Mouse (Mus musculus): ENCODE results near the gene Slc22a6.

Slc22a6 gene

DNA sequence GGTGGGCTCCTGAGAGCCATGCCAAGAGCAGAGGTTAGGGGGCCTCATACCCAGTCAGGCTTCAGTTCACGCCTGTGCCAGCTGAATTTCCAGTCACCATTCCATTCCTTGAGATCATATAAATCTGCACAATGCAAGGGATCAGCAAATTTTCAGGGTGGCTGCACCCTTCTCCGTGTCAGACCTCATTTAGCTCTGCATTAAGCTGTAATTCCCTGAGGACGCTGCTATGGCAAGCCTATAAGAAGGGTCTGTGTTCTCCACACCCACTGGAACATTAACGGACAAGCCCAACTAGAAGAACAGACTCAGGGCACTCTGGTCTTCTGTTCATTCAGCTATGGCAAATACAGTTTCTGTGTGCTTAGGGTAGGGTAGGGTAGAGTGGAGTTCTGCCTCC lies 20.6 kb upstream of the Slc22a6 start:
- ChIA-PET CTCF (interaction anchor here in 2 of 4 experiments (1.0 to 1.1 kb wide), 2 partner anchors 65 to 86 kb away, joined by 3 to 8 read pairs; no protein-coding TSS in a partner anchor), POLR2A (interaction anchor here in 2 of 4 experiments (0.8 to 1.3 kb wide), 2 partner anchors 24 to 115 kb away, joined by 4 read pairs; no protein-coding TSS in a partner anchor)

DNA sequence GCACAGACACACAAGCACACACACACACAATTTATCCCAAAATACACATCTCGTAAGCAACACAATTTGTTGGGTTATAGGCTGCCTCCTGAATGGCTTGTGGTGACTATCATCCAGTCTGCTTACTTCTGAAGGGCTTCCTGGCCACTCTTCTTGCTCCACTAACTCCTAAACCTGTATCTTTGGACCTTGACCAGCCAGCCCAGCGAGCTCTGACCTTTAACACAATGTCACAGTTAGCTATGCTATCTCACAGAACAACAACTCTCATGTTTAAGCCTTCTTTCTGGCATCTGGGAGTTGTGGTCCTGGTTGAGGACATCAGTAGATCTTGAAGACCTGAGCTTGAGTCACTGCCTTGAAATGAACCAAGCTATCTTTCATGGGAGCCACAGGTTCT lies 18.6 kb upstream of the Slc22a6 start:
- CTCF ChIA-PET, result interaction anchor here in 2 of 4 experiments (0.5 to 1.5 kb wide), 3 partner anchors 21 to 119 kb away, joined by 3 to 9 read pairs (median 3); no protein-coding TSS in a partner anchor

DNA sequence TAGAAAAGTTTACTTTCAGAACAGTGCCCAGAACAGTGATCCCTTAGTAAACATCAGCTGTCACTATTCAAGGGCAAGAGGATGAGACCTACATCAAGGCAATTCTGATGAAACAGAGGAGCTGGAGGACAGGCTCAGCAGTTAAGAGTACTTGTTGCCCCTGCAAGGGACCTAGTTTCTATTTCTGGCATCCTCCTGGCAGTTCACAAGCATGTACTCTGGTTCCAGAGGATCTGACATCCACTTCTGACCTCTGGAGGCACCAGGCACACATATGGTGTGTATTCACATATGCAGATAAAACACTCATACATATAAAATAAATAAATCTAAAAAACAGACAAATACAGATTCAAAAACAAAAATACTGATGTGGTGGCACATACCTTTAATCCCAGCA lies 15.9 kb upstream of the Slc22a6 start:
- CTCF ChIA-PET, result interaction anchor here in 1 of 4 experiments (1.0 kb wide), 1 partner anchor 116 kb away, joined by 5 read pairs; no protein-coding TSS in a partner anchor
- POLR2A ChIA-PET, result interaction anchor here in 1 of 4 experiments (0.9 kb wide), 1 partner anchor 12 kb away, joined by 3 read pairs; no protein-coding TSS in a partner anchor

More for the DNA sequence above, 18.6 kb upstream of the Slc22a6 start:
- POLR2A ChIA-PET, result interaction anchor here in 2 of 4 experiments (0.9 to 1.2 kb wide), 2 partner anchors 117 to 124 kb away, joined by 3 to 4 read pairs; partner anchors contain the start of gene Slc3a2 (in 1 of the 2)

DNA sequence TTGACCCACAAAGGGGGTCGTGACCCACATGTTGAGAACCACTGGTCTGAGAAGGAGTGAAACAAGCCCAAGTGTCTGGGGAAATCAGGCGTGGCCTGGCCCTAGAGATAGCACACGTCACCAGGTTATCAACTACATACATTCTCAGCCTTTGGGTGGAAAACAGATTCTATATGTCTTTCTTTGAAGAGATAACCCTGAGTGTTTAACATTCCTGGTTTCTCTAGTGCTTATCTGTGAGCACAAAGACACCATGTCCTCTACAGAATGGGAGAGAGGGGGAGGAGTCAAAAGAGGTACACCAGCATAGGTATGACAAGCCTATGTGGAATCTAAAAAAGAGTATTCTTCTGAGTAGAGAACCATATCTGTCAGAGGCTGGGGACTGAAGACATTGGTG lies 14.9 kb upstream of the Slc22a6 start:
- POLR2A ChIA-PET, result no interaction called here

DNA sequence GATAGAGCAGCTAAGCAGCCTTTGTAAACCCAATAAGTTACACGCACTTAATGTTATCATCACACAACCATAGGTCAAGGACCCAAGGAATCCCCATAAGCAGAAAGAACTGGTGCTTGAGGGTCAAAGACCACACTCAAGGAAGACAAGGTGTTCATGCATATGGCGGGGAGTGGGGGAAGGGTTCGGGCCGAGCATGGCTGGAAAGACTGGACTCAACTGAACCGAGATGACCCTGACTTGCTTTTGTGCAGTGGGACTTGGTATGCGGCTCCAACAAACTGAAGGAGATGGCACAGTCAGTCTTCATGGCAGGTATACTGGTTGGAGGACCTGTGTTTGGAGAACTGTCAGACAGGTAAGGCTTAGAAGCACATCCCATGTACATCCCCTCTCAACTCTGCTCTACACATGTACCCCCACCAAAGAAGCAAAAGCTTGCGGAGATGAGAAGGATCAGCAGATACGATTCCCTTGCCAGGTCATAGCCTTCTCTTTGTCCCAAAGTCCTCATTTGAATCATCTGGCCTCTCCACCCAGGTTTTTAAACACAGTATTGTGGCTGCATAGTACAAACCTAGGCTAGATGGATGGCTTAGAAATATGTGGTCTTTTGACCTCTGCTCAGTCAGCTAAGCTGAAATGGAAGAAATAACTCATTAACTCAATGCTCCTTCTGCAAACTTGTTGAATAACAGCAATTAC lies 13.2 kb upstream of the Slc22a6 start:
- POLR2A ChIA-PET, result no interaction called here
- CTCF ChIA-PET, result interaction anchor here in 2 of 4 experiments (0.6 to 1.0 kb wide), 3 partner anchors 11 to 1004 kb away, joined by 3 to 4 read pairs (median 3); no protein-coding TSS in a partner anchor

More for the DNA sequence above, 14.9 kb upstream of the Slc22a6 start:
- CTCF ChIA-PET, result no interaction called here

DNA sequence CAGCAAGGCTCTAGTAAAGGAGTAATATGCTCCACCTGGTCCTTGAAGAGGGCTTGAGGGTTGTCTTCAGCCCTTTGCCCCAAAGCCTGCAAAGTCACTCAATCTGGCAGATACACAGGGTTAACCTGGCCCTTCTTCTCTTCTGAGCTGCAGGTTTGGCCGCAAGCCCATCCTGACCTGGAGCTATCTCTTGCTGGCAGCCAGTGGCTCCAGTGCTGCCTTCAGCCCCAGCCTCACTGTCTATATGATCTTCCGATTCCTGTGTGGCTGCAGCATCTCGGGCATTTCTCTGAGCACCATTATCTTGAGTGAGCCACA lies 12.6 kb upstream of the Slc22a6 start:
- POLR2A ChIA-PET, result no interaction called here
- CTCF ChIA-PET, result interaction anchor here in 2 of 4 experiments (0.5 to 1.0 kb wide), 4 partner anchors 10 to 1004 kb away, joined by 3 to 4 read pairs (median 4); no protein-coding TSS in a partner anchor

DNA sequence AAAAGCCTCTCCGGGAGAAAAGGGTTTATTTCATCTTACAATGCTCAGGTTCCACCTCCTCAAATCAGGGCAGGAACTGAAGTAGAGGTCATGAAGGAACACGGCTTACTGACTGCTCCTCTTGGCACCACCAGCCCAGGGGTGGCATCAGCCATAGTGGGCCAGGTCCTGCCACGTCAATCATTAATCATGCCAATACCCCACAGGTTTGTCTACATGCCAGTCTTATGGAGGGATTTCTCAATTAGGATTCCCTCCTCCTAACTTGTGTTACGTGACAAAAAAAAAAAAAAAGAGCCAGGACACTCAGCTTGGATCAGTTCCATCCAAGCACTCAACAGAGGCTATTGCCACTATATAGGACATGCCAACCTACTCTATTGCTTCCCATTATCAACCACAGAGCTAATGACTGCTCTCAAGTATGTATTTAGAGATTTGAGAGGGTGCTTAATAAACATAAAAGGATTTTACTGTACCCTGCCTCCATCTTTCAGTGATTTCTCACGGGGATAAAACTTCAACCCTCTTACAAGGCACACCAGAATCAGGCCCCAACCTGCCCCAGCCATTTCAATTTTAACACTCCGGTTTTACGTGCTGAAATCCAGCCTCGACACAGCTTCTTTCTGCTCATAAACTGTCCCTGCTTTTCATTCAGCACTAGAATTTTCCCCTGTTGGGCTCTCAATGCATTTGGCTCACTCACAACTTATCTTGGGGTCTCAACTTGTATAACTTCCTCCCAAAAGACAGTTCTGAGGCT lies 6.3 kb upstream of the Slc22a6 start:
- CTCF ChIA-PET, result interaction anchor here in 1 of 4 experiments (0.8 kb wide), 1 partner anchor 51 kb away, joined by 3 read pairs; no protein-coding TSS in a partner anchor

DNA sequence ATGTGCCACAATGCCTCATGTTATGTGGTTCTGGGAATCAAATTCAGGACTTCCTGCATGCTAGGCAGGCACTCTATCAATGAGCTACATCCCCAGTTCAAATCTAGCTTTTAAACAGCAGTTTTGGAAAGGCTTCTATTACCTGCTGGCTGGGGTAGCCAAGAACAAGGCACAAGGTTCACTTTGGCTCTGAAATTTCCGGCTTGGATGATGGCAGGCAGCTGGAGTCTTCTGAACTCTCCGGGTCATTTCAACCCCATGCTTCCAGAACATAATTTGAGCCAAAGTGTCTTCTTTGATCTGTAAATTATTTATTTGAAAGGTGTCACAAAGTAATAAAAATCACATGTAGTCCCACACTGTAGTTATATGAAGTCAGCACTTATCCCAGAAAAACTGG lies 4.7 kb upstream of the Slc22a6 start:
- ChIA-PET CTCF (interaction anchor here in 1 of 4 experiments (0.6 kb wide), 1 partner anchor 26 kb away, joined by 3 read pairs; no protein-coding TSS in a partner anchor), POLR2A (no interaction called here)

More for the DNA sequence above, 6.3 kb upstream of the Slc22a6 start:
- POLR2A ChIA-PET, result no interaction called here

DNA sequence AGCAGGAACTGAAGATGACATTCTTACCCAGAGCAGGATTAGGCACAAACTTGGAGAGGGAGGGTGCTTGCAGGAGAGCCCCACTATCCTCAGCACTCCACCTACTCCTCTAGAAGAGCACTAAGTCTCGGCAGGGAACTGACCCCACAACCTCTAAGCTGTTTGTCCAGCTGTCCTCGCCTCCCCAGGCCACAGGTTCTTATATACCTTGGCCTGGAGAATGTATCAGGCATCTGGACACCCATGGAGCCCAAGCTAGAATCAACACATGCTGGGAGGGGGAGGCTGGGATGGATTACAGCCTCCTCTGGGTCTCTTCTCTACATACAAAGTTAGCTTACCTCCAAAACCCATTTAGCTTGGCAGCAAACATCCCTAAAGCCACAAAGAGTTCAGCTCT lies 3.5 kb upstream of the Slc22a6 start:
- CTCF ChIA-PET, result interaction anchor here in 2 of 4 experiments (0.6 kb wide), 2 partner anchors 48 to 69 kb away, joined by 3 to 9 read pairs; no protein-coding TSS in a partner anchor

DNA sequence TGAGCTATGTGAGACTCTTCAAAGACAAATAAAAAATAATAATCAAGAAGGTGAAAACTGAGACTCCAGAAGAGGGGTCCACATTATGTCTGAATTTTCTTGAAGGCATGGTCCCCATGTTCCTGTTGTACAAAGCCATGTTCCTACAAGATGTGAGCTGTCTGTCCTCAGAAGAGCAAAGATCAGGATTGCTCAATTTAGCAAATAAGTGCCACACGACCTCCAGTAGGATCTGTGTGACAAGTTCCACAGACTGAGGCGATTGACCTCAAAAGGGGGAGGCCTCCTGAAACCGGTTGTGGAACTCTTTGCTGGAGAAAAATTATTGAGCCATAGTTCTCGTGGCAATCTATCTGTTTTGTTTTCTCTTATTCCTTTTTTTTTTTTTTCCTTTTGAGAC lies 1.5 kb upstream of the Slc22a6 start:
- CTCF ChIA-PET, result no interaction called here
- POLR2A ChIA-PET, result interaction anchor here in 1 of 4 experiments (0.5 kb wide), 1 partner anchor 47 kb away, joined by 4 read pairs; no protein-coding TSS in a partner anchor

More for the DNA sequence above, 3.5 kb upstream of the Slc22a6 start:
- POLR2A ChIA-PET, result interaction anchor here in 1 of 4 experiments (0.9 kb wide), 1 partner anchor 30 kb away, joined by 3 read pairs; no protein-coding TSS in a partner anchor

DNA sequence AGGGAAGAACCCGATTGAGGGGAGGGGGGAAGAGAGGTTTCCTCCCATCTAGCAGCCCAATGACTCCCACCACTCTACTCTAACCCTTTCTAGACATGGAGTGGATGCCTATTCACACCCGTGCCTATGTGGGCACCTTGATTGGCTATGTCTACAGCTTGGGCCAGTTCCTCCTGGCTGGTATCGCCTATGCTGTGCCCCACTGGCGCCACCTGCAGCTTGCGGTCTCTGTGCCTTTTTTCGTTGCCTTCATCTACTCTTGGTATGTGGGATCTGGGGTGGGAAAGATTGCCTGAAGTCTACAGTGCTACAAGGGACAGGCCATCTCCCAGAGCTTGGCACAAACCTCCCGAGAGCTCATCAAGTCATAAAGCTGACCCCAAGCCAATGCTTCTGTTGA lies 3.3 kb downstream of the Slc22a6 start:
- ChIA-PET POLR2A (interaction anchor here in 2 of 4 experiments (0.5 to 1.2 kb wide), 6 partner anchors 24 to 102 kb away, joined by 3 to 4 read pairs (median 3); partner anchors contain the start of genes Slc3a2 (in 2 of the 2) and Slc22a8 (in 1 of the 2)), CTCF (interaction anchor here (0.5 to 2.1 kb wide), 4 partner anchors 42 to 97 kb away, joined by 3 to 10 read pairs (median 6); no protein-coding TSS in a partner anchor)

DNA sequence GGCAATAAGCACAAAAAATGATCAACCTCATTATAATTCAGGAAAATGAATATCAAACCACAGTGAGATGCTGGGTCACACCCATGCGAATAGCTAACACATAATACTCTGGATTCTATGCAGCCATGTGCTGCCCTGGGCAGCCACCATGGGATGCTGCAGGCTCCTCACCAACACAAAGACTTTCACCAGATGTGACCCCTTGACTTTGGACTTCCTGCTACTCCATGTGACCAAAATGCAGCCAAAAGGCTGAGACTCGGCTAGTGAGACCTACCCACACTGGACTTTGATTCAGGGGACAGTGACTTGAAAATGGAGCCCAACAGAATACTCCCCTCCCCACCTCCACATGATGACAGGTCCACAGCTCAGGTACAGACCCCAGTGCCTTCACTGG lies 12.4 kb downstream of the Slc22a6 start:
- ChIA-PET CTCF (interaction anchor here in 1 of 4 experiments (1.4 kb wide), 1 partner anchor 52 kb away, joined by 5 read pairs; no protein-coding TSS in a partner anchor), POLR2A (no interaction called here)

DNA sequence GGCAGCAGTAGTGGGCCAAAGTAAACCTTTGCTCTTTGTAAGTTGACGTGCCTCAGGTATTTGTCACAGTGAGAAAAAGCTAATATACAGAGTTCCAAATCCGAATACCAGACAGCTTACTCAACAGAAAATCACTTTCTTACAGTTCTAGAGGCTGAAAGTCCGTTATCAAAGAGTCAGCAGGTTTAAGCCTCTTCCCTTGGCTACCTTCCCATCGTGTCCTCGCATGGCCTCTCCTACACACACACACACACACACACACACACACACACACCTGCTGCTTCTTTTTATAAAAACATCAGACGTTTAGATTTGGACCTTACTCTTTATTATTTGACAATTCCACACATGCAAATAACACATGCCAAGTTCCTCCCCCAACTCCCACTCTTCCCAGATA lies 13.0 kb downstream of the Slc22a6 start:
- CTCF ChIA-PET, result no interaction called here
- POLR2A ChIA-PET, result interaction anchor here in 1 of 4 experiments (0.5 kb wide), 1 partner anchor 45 kb away, joined by 4 read pairs; no protein-coding TSS in a partner anchor

DNA sequence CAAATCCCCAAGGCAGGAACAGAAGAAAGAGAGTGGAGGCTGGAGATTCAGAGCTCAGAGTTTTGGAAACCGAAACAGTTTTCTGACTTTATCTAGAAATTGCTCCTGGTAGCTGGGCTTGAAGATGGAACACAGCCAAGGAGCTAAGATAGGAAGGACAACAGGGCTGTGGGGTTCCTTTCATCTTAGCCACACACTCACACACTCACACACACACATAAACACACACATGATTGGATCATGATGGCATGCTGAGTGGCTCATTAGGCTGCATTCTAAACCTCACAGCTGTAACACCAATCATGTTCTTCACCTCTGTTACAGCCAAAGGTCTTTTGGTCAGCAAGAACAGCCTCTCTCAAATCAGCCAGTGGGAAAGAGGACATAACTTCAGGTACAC lies 14.2 kb downstream of the Slc22a6 start:
- ChIA-PET CTCF (interaction anchor here in 1 of 4 experiments (1.7 kb wide), 1 partner anchor 30 kb away, joined by 3 read pairs; no protein-coding TSS in a partner anchor), POLR2A (no interaction called here)

DNA sequence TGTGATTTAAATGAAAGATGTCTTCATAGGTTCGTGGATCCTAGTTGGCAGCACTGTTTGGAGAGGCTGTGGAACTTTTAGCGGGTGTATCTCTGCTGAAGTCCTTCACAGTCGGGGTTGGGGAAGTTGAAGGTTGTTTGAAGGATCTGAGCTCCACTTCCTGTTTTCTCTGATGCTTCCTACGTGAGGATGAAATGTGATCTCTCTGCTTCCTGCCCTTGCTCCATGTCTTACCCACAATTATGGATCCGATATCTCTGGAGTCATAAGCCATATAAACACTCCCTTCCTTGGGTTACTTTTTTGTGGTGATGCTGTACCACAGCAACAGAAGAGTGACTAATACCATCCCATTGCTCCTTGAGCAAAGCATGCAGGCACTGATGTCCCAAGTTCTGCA lies 24.2 kb downstream of the Slc22a6 start:
- CTCF ChIA-PET, result interaction anchor here in 1 of 4 experiments (0.6 kb wide), 1 partner anchor 108 kb away, joined by 7 read pairs; no protein-coding TSS in a partner anchor
- POLR2A ChIA-PET, result interaction anchor here in 1 of 4 experiments (0.6 kb wide), 1 partner anchor 22 kb away, joined by 4 read pairs; no protein-coding TSS in a partner anchor

DNA sequence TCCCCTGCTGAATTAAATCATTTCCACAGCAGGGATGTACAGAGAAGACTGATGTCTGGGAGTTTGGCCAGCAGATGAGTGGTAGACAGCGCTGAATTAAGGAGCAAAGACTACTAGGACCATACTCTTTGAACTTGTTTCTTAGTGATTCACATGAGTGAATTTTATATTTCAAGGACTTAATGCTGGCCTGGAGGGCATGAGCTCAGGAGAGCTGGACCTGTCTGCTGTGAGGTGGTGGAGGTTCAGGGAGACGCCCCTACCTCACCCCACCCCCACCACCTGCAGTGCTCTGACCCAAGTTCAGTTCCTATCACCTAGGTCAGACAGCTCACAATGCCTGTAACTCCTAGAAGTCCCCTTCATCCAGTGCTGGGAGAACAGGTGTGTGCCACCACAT lies 28.6 kb downstream of the Slc22a6 start:
- POLR2A ChIA-PET, result interaction anchor here in 2 of 4 experiments (1.0 kb wide), 2 partner anchors 16 to 46 kb away, joined by 3 read pairs; no protein-coding TSS in a partner anchor
- CTCF ChIA-PET, result interaction anchor here in 2 of 4 experiments (0.7 to 0.8 kb wide), 2 partner anchors 16 kb away, joined by 3 read pairs; no protein-coding TSS in a partner anchor

DNA sequence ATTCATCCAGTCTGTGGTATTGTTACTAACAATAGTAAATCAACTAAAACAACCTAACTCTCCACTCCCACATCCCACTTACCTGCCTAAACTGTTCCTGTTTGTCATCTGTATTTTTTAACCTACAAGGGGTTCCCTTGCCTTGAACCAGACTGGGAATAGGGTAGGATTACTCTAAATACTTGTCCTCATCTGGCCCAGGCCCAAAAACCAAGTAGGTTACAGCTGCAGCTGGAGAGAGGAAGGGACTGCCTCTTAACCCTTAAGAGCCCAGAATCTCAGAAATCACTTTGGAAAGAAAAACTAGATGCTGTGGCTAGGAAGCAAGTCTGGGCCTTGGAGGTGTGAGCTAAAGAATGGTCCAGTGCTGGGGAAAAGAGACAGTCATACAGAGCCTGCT lies 38.0 kb downstream of the Slc22a6 start:
- CTCF ChIA-PET, result interaction anchor here in 1 of 4 experiments (0.9 kb wide), 1 partner anchor 27 kb away, joined by 16 read pairs; no protein-coding TSS in a partner anchor
- POLR2A ChIA-PET, result interaction anchor here in 2 of 4 experiments (0.8 to 0.9 kb wide), 2 partner anchors 67 kb away, joined by 4 to 5 read pairs; partner anchors contain the start of gene Slc3a2 (in 2 of the 2)

DNA sequence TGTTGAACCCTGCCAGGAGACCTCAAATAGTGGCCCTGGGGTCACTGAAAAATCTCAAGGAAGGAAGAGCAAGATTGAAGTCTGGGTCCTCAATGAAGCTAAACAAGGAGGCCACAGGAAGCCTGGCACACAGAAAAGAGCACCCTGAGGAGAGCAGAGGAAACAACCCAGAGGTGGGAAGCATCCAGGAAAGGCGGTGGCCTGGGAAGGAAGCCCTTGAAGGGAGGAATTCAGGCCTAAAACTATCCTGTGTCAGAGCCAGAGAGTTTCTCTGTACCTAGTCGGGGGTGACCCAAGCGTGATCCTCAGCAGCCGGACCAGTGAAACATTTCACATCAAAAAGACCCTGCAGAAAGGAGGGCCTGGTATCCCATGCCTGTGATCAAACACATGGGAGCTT lies 38.5 kb downstream of the Slc22a6 start:
- ChIA-PET POLR2A (interaction anchor here in 2 of 4 experiments (0.8 to 0.9 kb wide), 2 partner anchors 67 kb away, joined by 4 to 5 read pairs; partner anchors contain the start of gene Slc3a2 (in 2 of the 2)), CTCF (interaction anchor here in 2 of 4 experiments (0.6 to 0.9 kb wide), 2 partner anchors 27 to 79 kb away, joined by 3 to 16 read pairs; no protein-coding TSS in a partner anchor)

Measured in embryonic stem cell, embryonic (primary cell).